Mouse (Mus musculus) adrenal gland, adult 18-20 months (tissue): ENCODE measurements around the gene Tipin. TPM values are rescaled to one million over a fixed set of nuclear protein-coding genes. Genes with fewer than 3 reads are reported as not detected.

ENCODE experiments used
- DNase-seq, 2 experiments: peaks; one replicate each; pipeline ENCODE4 v3.0.0; 2021 to 2022; ENCODE audit warnings: low spot score in 2 of 2
- total RNA-seq, 2 experiments: library from RNA; stranded (reverse); gene quantifications; 1 replicate in 1 of 2; 2 replicates in 1 of 2; pipeline ENCODE4 v1.2.3; 2021

Gene Tipin
- total RNA-seq, 2 experiments from 2014 or later = 7.7 to 11.9 TPM

DNA sequence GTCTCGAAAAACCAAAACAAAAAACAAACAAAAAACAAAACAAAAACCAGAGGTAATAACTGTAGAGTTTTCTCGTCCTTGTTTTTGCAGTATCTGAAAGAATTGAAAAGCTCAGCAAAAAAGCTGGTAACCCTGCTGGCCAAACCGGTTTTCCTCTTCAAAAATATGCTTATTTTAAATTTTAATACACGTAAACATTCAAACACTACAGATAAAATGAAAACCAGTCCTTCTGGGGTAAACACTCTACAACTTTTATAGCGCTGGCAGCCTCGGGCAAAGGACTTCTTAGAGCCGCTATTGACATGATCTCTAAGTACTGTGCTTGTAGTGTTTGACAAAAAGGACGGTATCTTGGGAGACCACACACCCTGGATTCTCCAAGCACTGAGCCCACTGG, 60.3 kb downstream of the Tipin start:
- no peak for DNase-seq

DNA sequence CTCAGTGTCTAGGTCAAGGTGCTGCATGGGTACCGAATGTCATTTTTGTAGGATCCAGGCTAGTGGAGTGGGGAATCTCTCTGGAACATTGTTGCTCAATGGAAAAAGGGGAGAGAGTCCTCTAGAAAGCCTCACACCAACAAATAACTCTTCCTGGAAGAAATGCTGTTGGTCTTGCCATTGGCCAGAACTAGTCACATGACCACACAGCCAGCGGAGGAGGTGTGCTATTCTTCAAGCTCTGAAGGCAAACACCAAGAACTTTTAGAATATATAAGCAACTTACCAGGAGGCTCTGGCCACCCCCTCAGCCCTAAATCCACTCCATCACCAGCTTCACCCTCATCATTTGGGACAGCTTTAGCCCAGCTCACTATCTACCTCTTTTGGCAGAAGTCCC, 62.3 kb downstream of the Tipin start:
- no peak for DNase-seq

- DNase-seq = no peak
These were observed 64.5 kb downstream of the Tipin start for GRCm38 (mm10) chr9:64345931-64346330.

- no peak for DNase-seq
These were observed 66.0 kb downstream of the Tipin start for GRCm38 (mm10) chr9:64347377-64347776.

DNA sequence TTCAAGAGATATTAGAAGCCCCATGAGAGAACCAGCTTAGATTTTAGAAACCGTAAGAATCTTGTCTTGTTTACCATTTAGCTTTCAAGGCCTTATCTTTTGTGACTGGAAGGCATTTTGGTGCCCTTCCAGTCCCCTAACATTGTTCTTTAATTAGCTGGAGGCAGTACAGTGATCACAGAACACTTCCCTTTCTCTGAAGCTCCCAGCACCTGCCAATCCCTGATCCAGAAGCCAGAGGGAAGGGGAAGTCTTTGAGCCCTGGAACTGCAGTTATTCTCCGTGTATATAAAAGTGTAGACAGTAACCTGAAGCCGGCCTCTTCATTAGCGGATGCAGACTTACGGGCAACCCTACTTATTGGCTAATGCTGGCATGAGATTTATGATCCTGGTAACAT, 68.1 kb downstream of the Tipin start:
- no peak for DNase-seq

GRCm38 (mm10) chr9:64351191-64351590, 69.8 kb downstream of the Tipin start:
- DNase-seq = no peak

Other genes with a start within 250 kb of the Tipin start
- gene Lctl, start 164.4 kb upstream of the Tipin start, total RNA-seq = 10 to 100 TPM in 1 of 2 experiments, under 1 TPM in 1; 0.46 to 11.9 TPM
- gene Zwilch, start 108.5 kb upstream of the Tipin start, total RNA-seq = 1 to 10 TPM; 3.1 to 3.8 TPM
- gene Rpl4, start 108.2 kb upstream of the Tipin start, total RNA-seq = 100 to 1,000 TPM; 867 to 950 TPM
- gene Snapc5, start 102.3 kb upstream of the Tipin start, total RNA-seq = 10 to 100 TPM; 23.2 to 25.0 TPM
- 1 to 10 TPM; 2.2 to 2.8 TPM for gene Uchl4, start 46.4 kb upstream of the Tipin start, total RNA-seq
- 10 to 100 TPM; 81.5 to 83.4 TPM for gene Map2k1, start 27.9 kb upstream of the Tipin start, total RNA-seq
- 10 to 100 TPM; 20.7 to 20.8 TPM for gene Dis3l, start 59.7 kb downstream of the Tipin start, total RNA-seq
- 1 to 10 TPM in 1 of 2 experiments, under 1 TPM in 1; 0.74 to 1.3 TPM for gene Megf11, start 104.0 kb downstream of the Tipin start, total RNA-seq